Mouse (Mus musculus): ENCODE measurements at regions not wholly inside any gene's neighbourhood (a gene's known extent, or its start where the extent isn't known, plus 50 kb on each side); places are given as distances from the start of the nearest gene placed in this dataset.

DNA sequence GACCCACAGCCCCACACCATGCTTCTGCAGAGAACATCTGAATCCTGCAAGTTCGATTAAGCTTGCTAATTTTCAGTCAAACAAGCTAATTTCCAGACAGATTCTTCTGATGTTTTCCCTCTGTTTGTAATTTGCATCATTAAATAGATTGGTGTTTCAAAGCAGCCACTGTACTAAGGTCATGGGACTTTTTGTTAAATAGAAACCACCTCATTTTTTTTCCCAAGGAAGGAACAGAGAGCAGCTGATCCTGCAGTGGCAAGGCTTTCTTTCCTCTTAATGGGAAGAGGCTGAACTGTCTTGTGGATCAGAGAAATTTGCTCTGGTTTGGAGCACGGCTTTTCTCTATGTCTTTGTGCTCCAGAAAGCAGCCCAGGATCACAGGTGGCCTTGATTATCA lies 625.9 kb upstream of the Cypt12 start:
- no peak for ATAC-seq (ENCODE audit: insufficient number of reproducible peaks, low FRiP score)
- H3K9me3 ChIP-seq (replicated peaks): no peaks in the 10 kb centered on the region
- no peak overlapping the region for H3K4me2 ChIP-seq
- no peaks in the 10 kb centered on the region for H3K27me3 ChIP-seq (replicated peaks)
- H3K4me1 ChIP-seq (replicated peaks): peaks cover 7% of the 10 kb centered on the region
- H3K4me3 ChIP-seq: no peak overlapping the region
- no peak overlapping the region for H3K27ac ChIP-seq (ENCODE audit: poor library complexity, severe bottlenecking)
- 56% methylated on average over 2 of the region's 2 CpGs for WGBS
- no peaks in the 10 kb centered on the region for H3K36me3 ChIP-seq
- H3K9ac ChIP-seq: no peak overlapping the region

GRCm38 (mm10) chr3:17324816-17325215 lies 623.4 kb upstream of the Cypt12 start:
- Histone ChIP-seq H3K9me3 (replicated peaks) (no peaks in the 10 kb centered on the region), H3K36me3 (no peaks in the 10 kb centered on the region), H3K4me3 (no peak overlapping the region), H3K4me1 (replicated peaks) (no peaks in the 10 kb centered on the region), H3K27ac (ENCODE audit: poor library complexity, severe bottlenecking) (no peak overlapping the region), H3K4me2 (no peak overlapping the region), H3K9ac (no peak overlapping the region), H3K27me3 (replicated peaks) (no peaks in the 10 kb centered on the region)
- 50% methylated on average over 7 of the region's 7 CpGs for WGBS
- no peak for ATAC-seq (ENCODE audit: insufficient number of reproducible peaks, low FRiP score)

GRCm38 (mm10) chr3:17325821-17326220 lies 622.4 kb upstream of the Cypt12 start:
- no peak for ATAC-seq (ENCODE audit: insufficient number of reproducible peaks, low FRiP score)
- Histone ChIP-seq H3K36me3 (no peaks in the 10 kb centered on the region), H3K4me3 (no peak overlapping the region), H3K9me3 (replicated peaks) (no peaks in the 10 kb centered on the region), H3K27me3 (replicated peaks) (no peaks in the 10 kb centered on the region), H3K4me1 (replicated peaks) (no peaks in the 10 kb centered on the region), H3K4me2 (no peak overlapping the region), H3K27ac (ENCODE audit: poor library complexity, severe bottlenecking) (no peak overlapping the region), H3K9ac (no peak overlapping the region)
- WGBS: 81% methylated on average over 2 of the region's 2 CpGs

GRCm38 (mm10) chr3:17326292-17326691 lies 621.9 kb upstream of the Cypt12 start:
- 90% methylated on average over 8 of the region's 8 CpGs for WGBS

GRCm38 (mm10) chr3:17326774-17327173 lies 621.4 kb upstream of the Cypt12 start:
- no peaks in the 10 kb centered on the region for H3K36me3 ChIP-seq
- H3K4me1 ChIP-seq (replicated peaks): no peaks in the 10 kb centered on the region
- no peaks in the 10 kb centered on the region for H3K27me3 ChIP-seq (replicated peaks)
- no peak overlapping the region for H3K27ac ChIP-seq (ENCODE audit: poor library complexity, severe bottlenecking)
- 80% methylated on average over 4 of the region's 4 CpGs for WGBS
- no peaks in the 10 kb centered on the region for H3K9me3 ChIP-seq (replicated peaks)
- ATAC-seq (ENCODE audit: insufficient number of reproducible peaks, low FRiP score): no peak
- H3K9ac ChIP-seq: no peak overlapping the region
- no peak overlapping the region for H3K4me3 ChIP-seq
- no peak overlapping the region for H3K4me2 ChIP-seq

More at GRCm38 (mm10) chr3:17326292-17326691, 621.9 kb upstream of the Cypt12 start:
- Histone ChIP-seq H3K36me3 (no peaks in the 10 kb centered on the region), H3K4me1 (replicated peaks) (no peaks in the 10 kb centered on the region), H3K27me3 (replicated peaks) (no peaks in the 10 kb centered on the region), H3K4me3 (no peak overlapping the region), H3K4me2 (no peak overlapping the region), H3K9me3 (replicated peaks) (no peaks in the 10 kb centered on the region), H3K9ac (no peak overlapping the region), H3K27ac (ENCODE audit: poor library complexity, severe bottlenecking) (no peak overlapping the region)
- no peak for ATAC-seq (ENCODE audit: insufficient number of reproducible peaks, low FRiP score)

GRCm38 (mm10) chr3:17327706-17328105 lies 620.5 kb upstream of the Cypt12 start:
- ATAC-seq (ENCODE audit: insufficient number of reproducible peaks, low FRiP score): no peak
- Histone ChIP-seq H3K9me3 (replicated peaks) (no peaks in the 10 kb centered on the region), H3K4me1 (replicated peaks) (no peaks in the 10 kb centered on the region), H3K4me3 (no peak overlapping the region), H3K27ac (ENCODE audit: poor library complexity, severe bottlenecking) (no peak overlapping the region), H3K36me3 (no peaks in the 10 kb centered on the region), H3K4me2 (no peak overlapping the region), H3K27me3 (replicated peaks) (no peaks in the 10 kb centered on the region), H3K9ac (no peak overlapping the region)
- WGBS: 81% methylated on average over 4 of the region's 4 CpGs

- Histone ChIP-seq H3K9me3 (replicated peaks) (no peaks in the 10 kb centered on the region), H3K4me2 (no peak overlapping the region), H3K27me3 (replicated peaks) (no peaks in the 10 kb centered on the region), H3K36me3 (no peaks in the 10 kb centered on the region), H3K4me3 (no peak overlapping the region), H3K27ac (ENCODE audit: poor library complexity, severe bottlenecking) (no peak overlapping the region), H3K9ac (no peak overlapping the region), H3K4me1 (replicated peaks) (no peaks in the 10 kb centered on the region)
- 80% methylated on average over 4 of the region's 4 CpGs for WGBS
- no peak for ATAC-seq (ENCODE audit: insufficient number of reproducible peaks, low FRiP score)
Measured at GRCm38 (mm10) chr3:17329411-17329810, 618.8 kb upstream of the Cypt12 start.

DNA sequence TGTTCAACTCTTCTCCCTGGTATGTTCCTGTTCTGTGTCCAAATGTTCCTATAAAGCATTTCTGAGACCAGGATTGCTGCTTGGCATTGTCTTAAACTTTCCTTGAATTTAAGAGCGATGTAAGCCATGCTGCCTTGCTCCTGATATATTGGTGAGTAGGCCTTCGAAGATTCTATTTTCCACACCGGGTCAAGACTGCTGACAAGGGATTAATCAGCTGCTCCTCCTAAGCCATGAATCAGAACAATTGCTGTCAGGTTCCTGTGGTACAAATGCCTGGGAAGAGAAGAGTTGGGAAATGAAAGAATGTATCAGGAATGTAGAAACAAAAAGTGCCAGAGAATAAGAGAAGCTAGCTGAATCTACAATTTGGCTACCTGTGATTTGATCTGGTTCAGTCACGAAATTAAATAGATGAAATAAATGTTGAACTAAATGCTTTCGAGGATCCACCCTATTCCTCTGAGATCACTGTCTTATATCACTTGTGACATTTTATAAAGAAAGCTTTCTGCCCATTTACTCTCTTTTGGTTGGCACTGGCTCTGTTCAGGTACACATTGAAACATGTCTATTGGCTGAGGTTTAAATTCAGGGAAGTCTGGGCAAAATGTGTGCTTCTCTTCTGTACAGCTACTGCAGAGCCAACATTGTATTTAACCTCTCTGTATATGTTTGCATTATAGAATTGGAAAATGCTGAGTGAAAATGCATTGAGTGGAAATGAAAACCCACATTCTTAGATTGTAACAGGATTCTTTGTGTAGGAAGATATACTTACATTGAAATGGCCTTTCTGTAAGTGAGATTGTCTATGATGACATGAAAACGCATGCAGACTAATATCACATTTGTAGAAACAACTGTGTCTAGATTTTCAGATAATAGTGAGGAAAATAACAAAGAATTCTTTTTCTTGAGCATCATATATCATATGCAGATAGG lies 617.5 kb upstream of the Cypt12 start:
- Histone ChIP-seq H3K36me3 (no peaks in the 10 kb centered on the region), H3K4me2 (no peak overlapping the region), H3K4me3 (no peak overlapping the region), H3K9me3 (replicated peaks) (no peaks in the 10 kb centered on the region), H3K27ac (ENCODE audit: poor library complexity, severe bottlenecking) (no peak overlapping the region), H3K27me3 (replicated peaks) (no peaks in the 10 kb centered on the region), H3K9ac (no peak overlapping the region), H3K4me1 (replicated peaks) (no peaks in the 10 kb centered on the region)
- WGBS: 69% methylated on average over 6 of the region's 6 CpGs
- no peak for ATAC-seq (ENCODE audit: insufficient number of reproducible peaks, low FRiP score)

DNA sequence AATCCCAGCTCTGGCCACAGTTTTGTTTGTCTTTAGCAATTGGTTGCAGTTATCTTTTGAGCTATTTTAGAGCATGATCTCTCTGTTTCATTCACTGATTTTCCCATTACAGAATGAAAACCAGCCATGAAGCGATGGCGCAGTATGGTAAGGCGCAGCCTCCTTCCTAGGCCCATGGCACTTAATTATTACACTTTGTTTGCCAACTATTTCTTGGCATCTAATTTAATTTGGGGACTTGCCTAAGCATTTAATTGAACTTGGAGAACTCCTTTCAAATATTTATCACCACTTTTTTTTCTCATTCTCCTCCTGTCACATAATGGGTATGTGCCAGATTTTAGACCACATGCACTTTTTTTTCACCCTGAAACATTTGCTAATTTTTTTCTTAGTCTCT lies 588.0 kb upstream of the Cypt12 start:
- no peak overlapping the region for H3K4me3 ChIP-seq
- WGBS: 90% methylated on average over 3 of the region's 3 CpGs
- H3K36me3 ChIP-seq: no peaks in the 10 kb centered on the region
- no peak overlapping the region for H3K9ac ChIP-seq
- H3K27ac ChIP-seq (ENCODE audit: poor library complexity, severe bottlenecking): no peak overlapping the region
- H3K9me3 ChIP-seq (replicated peaks): no peaks in the 10 kb centered on the region
- no peaks in the 10 kb centered on the region for H3K27me3 ChIP-seq (replicated peaks)
- H3K4me1 ChIP-seq (replicated peaks): no peaks in the 10 kb centered on the region
- ATAC-seq (ENCODE audit: insufficient number of reproducible peaks, low FRiP score): no peak
- H3K4me2 ChIP-seq: no peak overlapping the region
